Comparison of ENCODE assay signal across 9 mouse cellular contexts in genomic region chr8:126267118-126267517, GRCm38 (mm10). TPM values are rescaled to one million over a fixed set of nuclear protein-coding genes. Genes with fewer than 3 reads are reported as not detected.
DNase-seq lines count a peak whose midpoint lies in the region; ATAC-seq and TF ChIP-seq lines count a peak whose summit lies in the region.
"Had no signal": no experiment of that assay in that cellular context is flagged by ENCODE, and none has a peak within 500 bp of the region (broad histone marks: within the 10 kb centered on the region; RNA-seq: fewer than 3 reads in every experiment).

No protein-coding gene starts in this region.

- H3K4me1 ChIP-seq in heart, postnatal 0 days (ENCODE audit: control insufficient read depth, insufficient read depth) = no peaks in the 10 kb centered on the region
- H3K4me1 ChIP-seq in heart, embryonic 11.5 days (ENCODE audit: control insufficient read depth, insufficient read depth, low read length) = no peaks in the 10 kb centered on the region
- no peaks in the 10 kb centered on the region for H3K4me1 ChIP-seq in bone marrow, adult 2 months (ENCODE audit: control insufficient read depth, insufficient read depth, low read length)
- H3K4me1 ChIP-seq in hindbrain, postnatal 0 days (ENCODE audit: insufficient read depth, low read length) = no peaks in the 10 kb centered on the region
- H3K4me1 ChIP-seq: neural tube, embryonic 12.5 days had no signal

- no peak for TF ChIP-seq EP300 in heart, postnatal 0 days (IDR thresholded peaks at IDR 0.05; ENCODE audit: low read depth)

- no peaks in the 10 kb centered on the region for H3K9me3 ChIP-seq in heart, postnatal 0 days (replicated peaks; ENCODE audit: control insufficient read depth, low read length)
- H3K9me3 ChIP-seq in heart, embryonic 11.5 days (replicated peaks; ENCODE audit: control insufficient read depth, low read length) = no peaks in the 10 kb centered on the region
- no peaks in the 10 kb centered on the region for H3K9me3 ChIP-seq in hindbrain, postnatal 0 days (ENCODE audit: low read length)
- H3K9me3 ChIP-seq: neural tube, embryonic 12.5 days had no signal

- no peak overlapping the region for H3K27ac ChIP-seq in heart, postnatal 0 days (ENCODE audit: low read depth)
- no peak overlapping the region for H3K27ac ChIP-seq in heart, embryonic 11.5 days (ENCODE audit: low read depth, low read length)
- no peak overlapping the region for H3K27ac ChIP-seq in bone marrow, adult 2 months (ENCODE audit: control insufficient read depth, insufficient read depth, low read depth, low read length, poor library complexity)
- no peak overlapping the region for H3K27ac ChIP-seq in hindbrain, postnatal 0 days
- H3K27ac ChIP-seq: neural tube, embryonic 12.5 days had no signal

- no peak for TF ChIP-seq POLR2A in bone marrow, adult 2 months (IDR thresholded peaks at IDR 0.05; ENCODE audit: borderline replicate concordance, control insufficient read depth, low read depth, low read length)

- ATAC-seq in heart, postnatal 0 days (ENCODE audit: insufficient read depth, low read depth) = no peak
- no peak for ATAC-seq in heart, embryonic 11.5 days (replicated peaks; ENCODE audit: insufficient number of reproducible peaks, low FRiP score, low TSS enrichment)
- no peak for ATAC-seq in hindbrain, postnatal 0 days

- peak; percentile 10 for DNase-seq in heart, postnatal 0 days (ENCODE audit: low spot score)
- peak; percentile 47 for DNase-seq in A20 (ENCODE audit: low read depth, low spot score)
- DNase-seq in hindbrain, postnatal 0 days (ENCODE audit: low spot score) = peak; percentile 73
- no peak for DNase-seq in layer of hippocampus, postnatal 10 days (ENCODE audit: low spot score in 2 of 2)
- DNase-seq in right cerebral cortex, postnatal 10 days (ENCODE audit: low spot score in 2 of 2) = no peak
- DNase-seq in T-cell, adult 2 months (ENCODE audit: low spot score) = no peak

- H3K9ac ChIP-seq in heart, postnatal 0 days (replicated peaks; ENCODE audit: low read depth, low read length) = no peak overlapping the region
- no peak overlapping the region for H3K9ac ChIP-seq in heart, embryonic 11.5 days (ENCODE audit: low read depth, low read length)
- no peak overlapping the region for H3K9ac ChIP-seq in hindbrain, postnatal 0 days (replicated peaks; ENCODE audit: low read length)
- H3K9ac ChIP-seq: neural tube, embryonic 12.5 days had no signal

- H3K4me2 ChIP-seq in heart, postnatal 0 days (ENCODE audit: low read depth, low read length) = no peak overlapping the region
- H3K4me2 ChIP-seq in heart, embryonic 11.5 days = no peak overlapping the region
- H3K4me2 ChIP-seq in hindbrain, postnatal 0 days (ENCODE audit: low read depth, low read length) = no peak overlapping the region
- H3K4me2 ChIP-seq: neural tube, embryonic 12.5 days had no signal

- H3K4me3 ChIP-seq in heart, postnatal 0 days (ENCODE audit: low read depth, low read length) = no peak overlapping the region
- H3K4me3 ChIP-seq in heart, embryonic 11.5 days (ENCODE audit: low read depth, low read length) = no peak overlapping the region
- H3K4me3 ChIP-seq in bone marrow, adult 2 months (replicated peaks; ENCODE audit: control insufficient read depth, low read depth, low read length) = no peak overlapping the region
- no peak overlapping the region for H3K4me3 ChIP-seq in hindbrain, postnatal 0 days (ENCODE audit: low read length)
- H3K4me3 ChIP-seq: neural tube, embryonic 12.5 days had no signal

- H3K36me3 ChIP-seq in heart, postnatal 0 days (replicated peaks; ENCODE audit: control insufficient read depth, insufficient read depth, low read length) = no peaks in the 10 kb centered on the region
- no peaks in the 10 kb centered on the region for H3K36me3 ChIP-seq in heart, embryonic 11.5 days (ENCODE audit: control insufficient read depth, insufficient read depth, low read length)
- no peaks in the 10 kb centered on the region for H3K36me3 ChIP-seq in hindbrain, postnatal 0 days (ENCODE audit: insufficient read depth, low read length)
- H3K36me3 ChIP-seq: neural tube, embryonic 12.5 days had no signal

- peak; percentile 57 for TF ChIP-seq CTCF in heart, postnatal 0 days (IDR thresholded peaks at IDR 0.05; ENCODE audit: low read depth)
- TF ChIP-seq CTCF in bone marrow, adult 2 months (IDR thresholded peaks at IDR 0.05; ENCODE audit: control insufficient read depth, insufficient read depth, low read length) = 0 out of 2 replicates have a peak, but pooled peaks have one; percentile 13
- TF ChIP-seq CTCF in hindbrain, postnatal 0 days (IDR thresholded peaks at IDR 0.05; ENCODE audit: low read depth) = peak; percentile 79

- H3K27me3 ChIP-seq in heart, postnatal 0 days (ENCODE audit: control insufficient read depth, insufficient read depth, low read length) = no peaks in the 10 kb centered on the region
- H3K27me3 ChIP-seq in heart, embryonic 11.5 days (ENCODE audit: control insufficient read depth, insufficient read depth, low read length) = no peaks in the 10 kb centered on the region
- no peaks in the 10 kb centered on the region for H3K27me3 ChIP-seq in hindbrain, postnatal 0 days (ENCODE audit: insufficient read depth, low read length)
- H3K27me3 ChIP-seq: neural tube, embryonic 12.5 days had no signal

- 20% methylated on average over 8 of the region's 8 CpGs for WGBS in heart, postnatal 0 days
- WGBS in heart, embryonic 11.5 days (ENCODE audit: insufficient replicate concordance) = 22% methylated on average over 8 of the region's 8 CpGs
- 15% methylated on average over 8 of the region's 8 CpGs for WGBS in bone marrow, adult 2 months
- WGBS in hindbrain, postnatal 0 days = 30% methylated on average over 8 of the region's 8 CpGs

RNA-seq across cellular contexts. Expression of gene Slc35f3, which starts 31.2 kb away (rescaled TPM):
- total RNA-seq in heart, postnatal 0 days (2014; rRNA removed; ENCODE audit: low replicate concordance) = not detected in 2 replicates
- not detected in 2 replicates for polyA plus RNA-seq in heart, postnatal 0 days (2015; fragmentation: Nextera tagmentation; extraction: Ambion mirVana)
- polyA plus RNA-seq in heart, embryonic 11.5 days (2014; fragmentation: Nextera tagmentation; extraction: Ambion mirVana) = not detected in 2 replicates
- polyA plus RNA-seq in bone marrow, adult 2 months (2011; ENCODE audit: insufficient read depth, insufficient read length, low replicate concordance, missing spikeins) = not detected in 2 replicates
- total RNA-seq in hindbrain, postnatal 0 days (2014; rRNA removed) = 3.8 and 6.1 TPM in 2 replicates
- polyA plus RNA-seq in hindbrain, postnatal 0 days (2015; fragmentation: Nextera tagmentation; extraction: Ambion mirVana) = 6.1 and 6.5 TPM in 2 replicates
- total RNA-seq in layer of hippocampus, postnatal 10 days (2021) = 10 to 100 TPM; 30.4 to 31.0 TPM

Comparison
In these comparisons a context has a peak if more than half of its experiments do, and no peak if none do; other contexts are left out.
1. DNase-seq: peak in heart, postnatal 0 days (single experiment), A20 (single experiment) and hindbrain, postnatal 0 days (single experiment); none in layer of hippocampus, postnatal 10 days (0 of 2), right cerebral cortex, postnatal 10 days (0 of 2) and T-cell, adult 2 months (single experiment).
2. CTCF ChIP-seq: peak in every context shown above with its lines; median percentile 79 in hindbrain, postnatal 0 days; 57 in heart, postnatal 0 days; 13 in bone marrow, adult 2 months.